Mouse (Mus musculus) forebrain, embryonic 11.5 days (tissue): ENCODE measurements around the gene Kcns3. TPM values are rescaled to one million over a fixed set of nuclear protein-coding genes. Genes with fewer than 3 reads are reported as not detected.

Source experiments
- ATAC-seq: fragments of 200-750 bp; cut with Nextera tagmentation; replicated peaks from 2 replicates; pipeline ENCODE4 v1.8.0; 2017; ENCODE audit warnings: moderate TSS enrichment; ENCODE audit not compliant: low FRiP score
- DNase-seq: peaks from one replicate; pipeline ENCODE4 v3.0.0-alpha.2; 2017; ENCODE audit warnings: low spot score
- H3K27ac ChIP-seq: fragments of 300-500 bp; sonication (generic); 2 replicates; pipeline ENCODE4 v1.5.1; 2014; ENCODE audit warnings: low read depth, low read length
- H3K27me3 ChIP-seq: fragments of 300-500 bp; sonication (generic); 2 replicates; pipeline ENCODE4 v1.6.1; 2014; ENCODE audit warnings: mild to moderate bottlenecking, low read length, mixed read lengths; ENCODE audit not compliant: control insufficient read depth, insufficient read depth
- H3K36me3 ChIP-seq: fragments of 300-500 bp; sonication (generic); 2 replicates; pipeline ENCODE4 v1.6.1; 2014; ENCODE audit warnings: mild to moderate bottlenecking, low read length, moderate library complexity, mixed read lengths; ENCODE audit not compliant: control insufficient read depth, insufficient read depth
- H3K4me1 ChIP-seq: fragments of 300-500 bp; sonication (generic); replicated peaks from 2 replicates; pipeline ENCODE4 v1.6.1; 2014; ENCODE audit warnings: low read length, mixed read lengths; ENCODE audit not compliant: control insufficient read depth, insufficient read depth
- H3K4me2 ChIP-seq: fragments of 300-500 bp; sonication (generic); 2 replicates; pipeline ENCODE4 v1.6.1; 2014; ENCODE audit warnings: low read depth, mild to moderate bottlenecking, low read length, moderate library complexity, mixed read lengths; ENCODE audit not compliant: severe bottlenecking
- H3K4me3 ChIP-seq: fragments of 300-500 bp; sonication (generic); 2 replicates; pipeline ENCODE4 v1.5.1; 2014; ENCODE audit warnings: low read depth, low read length
- H3K9ac ChIP-seq: fragments of 300-500 bp; sonication (generic); 2 replicates; pipeline ENCODE4 v1.6.1; 2014; ENCODE audit warnings: low read length
- H3K9me3 ChIP-seq: fragments of 300-500 bp; sonication (generic); 2 replicates; pipeline ENCODE4 v1.6.1; 2016; ENCODE audit warnings: low read length, mixed read lengths; ENCODE audit not compliant: control insufficient read depth
- WGBS: fragments of 180-500 bp; shearing (Covaris S2); extraction: QIAGEN DNeasy Blood & Tissue Kit; methylation state at CpG from one replicate; pipeline ENCODE4 v1.1.7; 2014; 5-methylcytosine and 5-hydroxymethylcytosine counted together
- polyA plus RNA-seq: library from polyadenylated mRNA; unstranded; fragments of >200 nt; fragmentation: Nextera tagmentation; extraction: Ambion mirVana; gene quantifications from 2 replicates; pipeline ENCODE4 v1.2.1, GENCODE M21; 2014

The Kcns3 gene
- polyA plus RNA-seq, 1 experiment from 2014 or later = 0.36 TPM

- H3K4me3 ChIP-seq = no peak overlapping the region
- 91% methylated on average over 3 of the region's 3 CpGs for WGBS
- H3K9ac ChIP-seq = no peak overlapping the region
- no peaks in the 10 kb centered on the region for H3K36me3 ChIP-seq
- no peaks in the 10 kb centered on the region for H3K4me1 ChIP-seq
- DNase-seq = no peak
- no peak overlapping the region for H3K27ac ChIP-seq
- ATAC-seq = no peak
- no peak overlapping the region for H3K4me2 ChIP-seq
- no peaks in the 10 kb centered on the region for H3K27me3 ChIP-seq
- H3K9me3 ChIP-seq = no peaks in the 10 kb centered on the region
Measured at GRCm38 (mm10) chr12:11158670-11159069, 7.8 kb upstream of the Kcns3 start.

- Histone ChIP-seq H3K4me2 (no peak overlapping the region), H3K9ac (no peak overlapping the region), H3K9me3 (no peaks in the 10 kb centered on the region), H3K4me1 (no peaks in the 10 kb centered on the region), H3K27me3 (peaks cover 13% of the 10 kb centered on the region), H3K36me3 (no peaks in the 10 kb centered on the region), H3K4me3 (no peak overlapping the region), H3K27ac (no peak overlapping the region)
- ATAC-seq (no peak), DNase-seq (no peak)
- WGBS = 91% methylated on average over 1 of the region's 1 CpGs
Measured at GRCm38 (mm10) chr12:11155123-11155522, 4.3 kb upstream of the Kcns3 start.

GRCm38 (mm10) chr12:11153587-11153986 lies 2.7 kb upstream of the Kcns3 start:
- Histone ChIP-seq H3K4me1 (no peaks in the 10 kb centered on the region), H3K27me3 (peaks cover 25% of the 10 kb centered on the region), H3K9ac (no peak overlapping the region), H3K27ac (no peak overlapping the region), H3K9me3 (no peaks in the 10 kb centered on the region), H3K36me3 (no peaks in the 10 kb centered on the region), H3K4me2 (no peak overlapping the region), H3K4me3 (no peak overlapping the region)
- no peak for DNase-seq
- ATAC-seq = no peak

GRCm38 (mm10) chr12:11150192-11150935 lies 492 bp downstream of the Kcns3 start:
- Histone ChIP-seq H3K4me2 (peak overlapping the region; percentile 93), H3K4me1 (no peaks in the 10 kb centered on the region), H3K9ac (peak overlapping the region; percentile 42), H3K36me3 (no peaks in the 10 kb centered on the region), H3K9me3 (no peaks in the 10 kb centered on the region), H3K27ac (no peak overlapping the region), H3K27me3 (peaks cover 30% of the 10 kb centered on the region), H3K4me3 (peak overlapping the region; percentile 49)
- under 1% methylated on average over 66 of the region's 66 CpGs for WGBS
- DNase-seq (no peak), ATAC-seq (peak; percentile 80)

GRCm38 (mm10) chr12:11149421-11150191 lies 1.2 kb downstream of the Kcns3 start:
- no peak overlapping the region for H3K27ac ChIP-seq
- peak; percentile 80 for DNase-seq
- H3K36me3 ChIP-seq = no peaks in the 10 kb centered on the region
- H3K9ac ChIP-seq = peak overlapping the region; percentile 42
- H3K4me1 ChIP-seq = no peaks in the 10 kb centered on the region
- under 1% methylated on average over 41 of the region's 41 CpGs for WGBS
- peak; percentile 61 for ATAC-seq
- H3K4me2 ChIP-seq = peak overlapping the region; percentile 93
- H3K9me3 ChIP-seq = no peaks in the 10 kb centered on the region
- H3K27me3 ChIP-seq = peaks cover 30% of the 10 kb centered on the region
- peak overlapping the region; percentile 49 for H3K4me3 ChIP-seq

DNA sequence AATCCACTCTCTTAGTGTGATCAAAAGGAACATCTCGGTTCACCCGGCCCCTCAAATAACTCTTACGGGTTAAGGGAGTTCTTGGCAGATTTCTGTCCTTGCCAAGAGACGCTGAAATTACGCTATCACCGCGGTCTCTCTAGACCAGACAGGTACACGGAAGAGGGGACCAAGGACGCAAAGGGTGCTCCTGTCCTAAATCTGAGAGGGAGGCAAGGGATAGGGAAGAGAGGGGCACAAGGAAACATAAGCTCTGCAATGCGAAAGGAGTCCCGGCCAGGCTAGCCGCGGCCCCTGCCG lies 1.8 kb downstream of the Kcns3 start:
- 0 out of 2 replicates have a peak overlapping the region, but pooled peaks have one; percentile 42 for H3K9ac ChIP-seq
- peaks cover 30% of the 10 kb centered on the region for H3K27me3 ChIP-seq
- peak overlapping the region; percentile 93 for H3K4me2 ChIP-seq
- DNase-seq = no peak
- peak; percentile 51 for ATAC-seq
- H3K27ac ChIP-seq = no peak overlapping the region
- 3% methylated on average over 14 of the region's 14 CpGs for WGBS
- H3K9me3 ChIP-seq = no peaks in the 10 kb centered on the region
- H3K4me1 ChIP-seq = no peaks in the 10 kb centered on the region
- peak overlapping the region; percentile 49 for H3K4me3 ChIP-seq
- H3K36me3 ChIP-seq = no peaks in the 10 kb centered on the region

GRCm38 (mm10) chr12:11144894-11145293 lies 6.0 kb downstream of the Kcns3 start:
- WGBS = 90% methylated on average over 1 of the region's 1 CpGs
- DNase-seq (no peak), ATAC-seq (no peak)
- Histone ChIP-seq H3K36me3 (no peaks in the 10 kb centered on the region), H3K4me1 (no peaks in the 10 kb centered on the region), H3K27me3 (peaks cover 15% of the 10 kb centered on the region), H3K9me3 (no peaks in the 10 kb centered on the region), H3K4me2 (no peak overlapping the region), H3K4me3 (no peak overlapping the region), H3K9ac (no peak overlapping the region), H3K27ac (no peak overlapping the region)

- DNase-seq = no peak
- H3K27ac ChIP-seq = no peak overlapping the region
- no peaks in the 10 kb centered on the region for H3K36me3 ChIP-seq
- no peak overlapping the region for H3K4me2 ChIP-seq
- H3K9ac ChIP-seq = no peak overlapping the region
- no peak for ATAC-seq
- H3K27me3 ChIP-seq = no peaks in the 10 kb centered on the region
- no peaks in the 10 kb centered on the region for H3K4me1 ChIP-seq
- no peaks in the 10 kb centered on the region for H3K9me3 ChIP-seq
- no peak overlapping the region for H3K4me3 ChIP-seq
Measured at GRCm38 (mm10) chr12:11132418-11132817, 18.4 kb downstream of the Kcns3 start.

GRCm38 (mm10) chr12:11129188-11129587 lies 21.7 kb downstream of the Kcns3 start:
- WGBS = 17% methylated on average over 3 of the region's 3 CpGs
- Histone ChIP-seq H3K27me3 (no peaks in the 10 kb centered on the region), H3K36me3 (no peaks in the 10 kb centered on the region), H3K4me1 (no peaks in the 10 kb centered on the region), H3K4me2 (no peak overlapping the region), H3K4me3 (no peak overlapping the region), H3K27ac (no peak overlapping the region), H3K9ac (no peak overlapping the region), H3K9me3 (no peaks in the 10 kb centered on the region)
- DNase-seq (no peak), ATAC-seq (no peak)
